Mouse (Mus musculus) kidney, adult 2 months (tissue): Measurements from ENCODE around the gene Vsig8.

Experiments used
- CTCF ChIP-seq: fragments of 200-500 bp; conservative IDR thresholded peaks from 2 replicates; pipeline ENCODE4 v1.5.1; 2011; ENCODE audit warnings: low read depth, mild to moderate bottlenecking, control low read depth, low read length, moderate library complexity, mixed read lengths; ENCODE audit not compliant: insufficient read depth, insufficient read length
- POLR2A ChIP-seq: fragments of 200-500 bp; IDR thresholded peaks from one replicate; pipeline ENCODE4 v1.6.1; 2011; ENCODE audit warnings: low read depth, low read length, control low read depth

DNA sequence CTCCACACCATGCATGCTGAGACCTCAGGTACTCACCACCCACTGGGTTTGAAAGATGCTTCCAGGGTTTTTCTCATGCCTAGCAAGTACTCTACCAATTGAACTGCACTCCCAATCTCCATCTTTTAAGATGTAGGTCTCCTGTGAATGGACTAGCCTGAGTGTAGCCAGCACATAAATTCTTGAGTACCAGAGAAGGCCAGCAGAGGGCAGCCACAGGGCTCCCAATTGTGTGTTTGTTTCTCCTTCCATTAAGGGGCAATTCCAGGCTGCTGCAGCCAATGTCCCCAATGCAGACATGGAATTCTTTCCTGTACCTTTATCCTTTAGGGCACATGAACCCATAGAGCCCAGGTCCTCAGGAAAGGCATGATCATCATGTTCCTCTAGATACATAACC, 38.8 kb downstream of the Vsig8 start:
- TF ChIP-seq POLR2A = no peak
- peak; percentile 52 for TF ChIP-seq CTCF
